Mouse (Mus musculus): Measurements from ENCODE around the gene Platr25. TPM values are rescaled to one million over a fixed set of nuclear protein-coding genes. Genes with fewer than 3 reads are reported as not detected.
"Not testable (repeated sequence)": the region's sequence is repeated elsewhere in the genome, so short reads cannot be mapped to it uniquely, and the experiment has no call there.

Platr25 gene
- polyA plus RNA-seq, 1 experiment from 2014 or later = 35.1 TPM

- not testable (repeated sequence) for ATAC-seq (ENCODE audit: low FRiP score); H3K4me2 ChIP-seq; H3K27ac ChIP-seq (replicated peaks); H3K9me3 ChIP-seq (replicated peaks); H3K4me1 ChIP-seq; H3K36me3 ChIP-seq; H3K9ac ChIP-seq (replicated peaks); H3K4me3 ChIP-seq (replicated peaks); H3K27me3 ChIP-seq (replicated peaks)
- WGBS = 37% methylated on average over 1 of the region's 1 CpGs
These were observed 133.4 kb downstream of the Platr25 start for GRCm38 (mm10) chr13:62627071-62627470.

- not testable (repeated sequence) for H3K9me3 ChIP-seq (replicated peaks); H3K4me1 ChIP-seq; H3K9ac ChIP-seq (replicated peaks); H3K27ac ChIP-seq (replicated peaks); H3K36me3 ChIP-seq; H3K27me3 ChIP-seq (replicated peaks)
- Histone ChIP-seq H3K4me3 (replicated peaks) (peak overlapping the region; percentile 53), H3K4me2 (peak overlapping the region; percentile 63)
- peak; percentile 93 for ATAC-seq (ENCODE audit: low FRiP score)
- WGBS = 3% methylated on average over 7 of the region's 7 CpGs
These were observed 136.2 kb downstream of the Platr25 start for GRCm38 (mm10) chr13:62624277-62624665.

GRCm38 (mm10) chr13:62623577-62624276 lies 136.8 kb downstream of the Platr25 start, which contains the start of gene 6720489N17Rik:
6720489N17Rik (minus strand) TSS chr13:62624182.
- H3K9me3 ChIP-seq (replicated peaks); H3K4me1 ChIP-seq; H3K36me3 ChIP-seq; H3K27me3 ChIP-seq (replicated peaks); H3K27ac ChIP-seq (replicated peaks): not testable (repeated sequence)
- under 1% methylated on average over 15 of the region's 15 CpGs for WGBS
- peak within 1 kb of the TSS; percentile 64 for H3K9ac ChIP-seq (replicated peaks)
- peak; percentile 100 for ATAC-seq (ENCODE audit: low FRiP score)
- peak within 1 kb of the TSS; percentile 53 for H3K4me3 ChIP-seq (replicated peaks)
- H3K4me2 ChIP-seq = peak within 1 kb of the TSS; percentile 63

MicroRNA genes within 50 kb of the gene (microRNA counts, 519-probe panel; counts per million panel counts)
- not detected for microRNA mmu-miR-713

Small RNA genes lying within 50 kb of the gene (microRNA-seq; reads per million reads assigned to microRNA genes)
- gene Gm24020 (not detected), gene Gm24588 (not detected), gene Mir713 (not detected)

Other genes starting within 250 kb of the Platr25 start
- not detected in 2 replicates for gene Zfp935, start 202.2 kb downstream of the Platr25 start, polyA plus RNA-seq (2015; fragmentation: Nextera tagmentation; extraction: Ambion mirVana)
- gene Zfp934, start 189.5 kb downstream of the Platr25 start, polyA plus RNA-seq (2015; fragmentation: Nextera tagmentation; extraction: Ambion mirVana) = 11.4 and 14.2 TPM in 2 replicates
- gene 6720489N17Rik, start 136.5 kb downstream of the Platr25 start, polyA plus RNA-seq (2015; fragmentation: Nextera tagmentation; extraction: Ambion mirVana) = 6.7 and 8.6 TPM in 2 replicates
- gene Gm5141, start 25.1 kb upstream of the Platr25 start, polyA plus RNA-seq (2015; fragmentation: Nextera tagmentation; extraction: Ambion mirVana) = 10.3 and 10.5 TPM in 2 replicates
- 1.6 and 13.8 TPM in 2 replicates for gene Fbp2, start 97.7 kb upstream of the Platr25 start, polyA plus RNA-seq (2015; fragmentation: Nextera tagmentation; extraction: Ambion mirVana)
- gene Fbp1, start 127.6 kb upstream of the Platr25 start, polyA plus RNA-seq (2015; fragmentation: Nextera tagmentation; extraction: Ambion mirVana) = 0.29 and 14.1 TPM in 2 replicates
- 36.1 and 55.1 TPM in 2 replicates for gene 2010111I01Rik, start 204.2 kb upstream of the Platr25 start, polyA plus RNA-seq (2015; fragmentation: Nextera tagmentation; extraction: Ambion mirVana)